Mouse (Mus musculus): ENCODE measurements around the gene Slc50a1. TPM values are rescaled to one million over a fixed set of nuclear protein-coding genes. Genes with fewer than 3 reads are reported as not detected.
A peak's percentile ranks its signal among the peaks of the same experiment; 100 is the strongest.

Gene Slc50a1
- total and polyA plus RNA-seq, 3 experiments: 22.5 to 45.9 TPM; not detected in 1

GRCm38 (mm10) chr3:89314340-89314739 is 44.0 kb upstream of the Slc50a1 start:
- H3K9ac ChIP-seq (ENCODE audit: control insufficient read depth, low read depth, low read length, poor library complexity, severe bottlenecking): no peak overlapping the region
- TF ChIP-seq TAL1 (IDR thresholded peaks at IDR 0.05; ENCODE audit: low read length): no peak
- no peaks in the 10 kb centered on the region; a peak in 1 of 4 replicates for H3K4me1 ChIP-seq (ENCODE audit: control insufficient read depth in 1 of 2, insufficient read depth in 2 of 2, low read length in 2 of 2)
- no peak overlapping the region for H3K27ac ChIP-seq (ENCODE audit: control insufficient read depth, low read depth, low read length)
- H3K9me3 ChIP-seq (replicated peaks; ENCODE audit: insufficient read depth, low read length): no peaks in the 10 kb centered on the region
- DNase-seq (ENCODE audit: low read depth, low spot score): no peak
- no peaks in the 10 kb centered on the region for H3K79me2 ChIP-seq (ENCODE audit: control insufficient read depth, insufficient read depth, low read length, poor library complexity)
- H3K36me3 ChIP-seq (ENCODE audit: control insufficient read depth in 1 of 2, insufficient read depth in 2 of 2, low read length in 2 of 2): no peaks in the 10 kb centered on the region
- peaks cover 12 to 43% of the 10 kb centered on the region in 2 experiments for H3K27me3 ChIP-seq (ENCODE audit: control insufficient read depth in 1 of 2, insufficient read depth in 2 of 2, low read length in 2 of 2)
- H3K4me3 ChIP-seq (ENCODE audit: control insufficient read depth in 1 of 2, insufficient read depth in 1 of 2, low read depth in 2 of 2, low read length in 2 of 2): no peak overlapping the region

- no peaks in the 10 kb centered on the region for H3K9me3 ChIP-seq (replicated peaks; ENCODE audit: insufficient read depth, low read length)
- peak; percentile 84 for DNase-seq (ENCODE audit: low read depth, low spot score)
- peaks cover 5 to 33% of the 10 kb centered on the region in 2 experiments for H3K27me3 ChIP-seq (ENCODE audit: control insufficient read depth in 1 of 2, insufficient read depth in 2 of 2, low read length in 2 of 2)
- TF ChIP-seq TBP (IDR thresholded peaks at IDR 0.05; ENCODE audit: low read depth, low read length) (0 out of 2 replicates have a peak, but pooled peaks have one; percentile 30), MXI1 (IDR thresholded peaks at IDR 0.05; ENCODE audit: low read depth, low read length) (no peak), POLR2A (IDR thresholded peaks at IDR 0.05; ENCODE audit: control insufficient read depth in 1 of 2, insufficient read depth in 1 of 2, low read depth in 1 of 2, low read length in 2 of 2, poor library complexity in 1 of 2) (no peak), ZNF384 (IDR thresholded peaks at IDR 0.05; ENCODE audit: low read depth, low read length) (peak; percentile 78), ZMIZ1 (IDR thresholded peaks at IDR 0.05; ENCODE audit: low read depth, low read length) (no peak), RAD21 (IDR thresholded peaks at IDR 0.05; ENCODE audit: low read depth, low read length) (peak; percentile 65), TAL1 (IDR thresholded peaks at IDR 0.05; ENCODE audit: low read length) (no peak), MAZ (IDR thresholded peaks at IDR 0.05; ENCODE audit: low read depth, low read length) (0 out of 2 replicates have a peak, but pooled peaks have one; percentile 55), ZC3H11A (IDR thresholded peaks at IDR 0.05; ENCODE audit: low read depth, low read length) (peak; percentile 74), TCF12 (IDR thresholded peaks at IDR 0.05; ENCODE audit: low read depth, low read length) (peak; percentile 29; the same call in 1 of the 2 replicates), CTCF (IDR thresholded peaks at IDR 0.05 in 2 of 3, conservative IDR thresholded peaks at IDR 0.05 in 1 of 3; ENCODE audit: control insufficient read depth in 1 of 3, insufficient read depth in 1 of 3, low read depth in 2 of 3, low read length in 3 of 3, poor library complexity in 1 of 3, severe bottlenecking in 1 of 3) (peak; percentile 89 to 93 (median 92)), SMC3 (IDR thresholded peaks at IDR 0.05; ENCODE audit: low read depth, low read length) (peak; percentile 95), ZKSCAN1 (IDR thresholded peaks at IDR 0.05; ENCODE audit: low read depth, low read length) (no peak), SIN3A (IDR thresholded peaks at IDR 0.05; ENCODE audit: low read length) (peak; percentile 60; the same call in 1 of the 2 replicates), BHLHE40 (IDR thresholded peaks at IDR 0.05; ENCODE audit: borderline replicate concordance, low read depth, low read length) (0 out of 2 replicates have a peak, but pooled peaks have one; percentile 14)
- H3K4me1 ChIP-seq (ENCODE audit: control insufficient read depth in 1 of 2, insufficient read depth in 2 of 2, low read length in 2 of 2): no peaks in the 10 kb centered on the region
- H3K36me3 ChIP-seq (ENCODE audit: control insufficient read depth in 1 of 2, insufficient read depth in 2 of 2, low read length in 2 of 2): no peaks in the 10 kb centered on the region
- H3K79me2 ChIP-seq (ENCODE audit: control insufficient read depth, insufficient read depth, low read length, poor library complexity): no peaks in the 10 kb centered on the region
- no peak overlapping the region for H3K4me3 ChIP-seq (ENCODE audit: control insufficient read depth in 1 of 2, insufficient read depth in 1 of 2, low read depth in 2 of 2, low read length in 2 of 2)
- no peak overlapping the region for H3K9ac ChIP-seq (ENCODE audit: control insufficient read depth, low read depth, low read length, poor library complexity, severe bottlenecking)
- H3K27ac ChIP-seq (ENCODE audit: control insufficient read depth, low read depth, low read length): no peak overlapping the region
Observed at GRCm38 (mm10) chr3:89308089-89308488, 37.7 kb upstream of the Slc50a1 start.

Measured in MEL (cell line).